Mouse (Mus musculus) embryo, embryonic 11.5 days (tissue): ENCODE measurements around the gene Ttc28.

Experiments
- DNase-seq: peaks from one replicate; pipeline ENCODE4 v3.0.0-alpha.2; 2012; ENCODE audit warnings: low read depth, low spot score

Gene Ttc28

DNA sequence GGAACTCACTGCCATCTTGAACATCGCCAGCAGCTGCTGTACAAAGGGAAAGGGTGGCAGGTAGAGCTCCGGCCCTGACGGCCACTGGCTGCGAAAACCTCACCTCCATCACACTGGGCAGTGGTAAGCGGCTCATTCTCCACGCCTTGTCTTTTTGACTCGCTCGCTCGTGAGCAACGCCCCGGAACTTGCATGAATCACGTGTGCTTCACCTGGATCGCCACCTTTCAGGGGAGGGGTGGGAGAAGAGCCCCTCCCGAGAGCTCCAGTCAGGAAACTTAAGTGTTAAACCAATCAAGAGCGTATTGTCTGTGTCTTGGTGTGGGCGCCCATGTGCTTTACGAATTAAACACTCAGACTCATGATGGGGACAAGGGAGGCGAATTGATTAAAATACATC is 252.0 kb downstream of the Ttc28 start:
- no peak for DNase-seq

- no peak for DNase-seq
Measured at GRCm38 (mm10) chr5:111133150-111133549, 253.5 kb downstream of the Ttc28 start.

GRCm38 (mm10) chr5:111133754-111134153 is 254.2 kb downstream of the Ttc28 start:
- DNase-seq: no peak

DNA sequence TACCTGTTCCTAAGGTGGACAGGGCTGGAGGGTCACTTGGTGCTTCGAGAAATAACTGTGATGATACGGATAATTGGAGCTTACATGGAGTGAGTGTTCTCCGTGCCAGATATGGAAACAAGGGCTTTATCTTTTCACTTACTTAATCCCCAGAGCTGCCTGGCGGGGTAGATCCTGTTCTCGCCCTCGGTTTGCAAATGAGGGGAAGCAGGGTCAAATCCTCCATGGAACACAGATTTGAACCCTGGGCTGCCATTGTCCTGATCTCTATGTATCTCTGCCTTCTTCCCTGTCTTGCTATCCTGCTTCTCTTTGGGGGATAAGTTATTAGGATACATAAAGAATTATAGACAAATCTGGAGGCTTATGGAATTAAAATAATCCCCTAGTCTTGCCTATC is 257.7 kb downstream of the Ttc28 start:
- no peak for DNase-seq

DNA sequence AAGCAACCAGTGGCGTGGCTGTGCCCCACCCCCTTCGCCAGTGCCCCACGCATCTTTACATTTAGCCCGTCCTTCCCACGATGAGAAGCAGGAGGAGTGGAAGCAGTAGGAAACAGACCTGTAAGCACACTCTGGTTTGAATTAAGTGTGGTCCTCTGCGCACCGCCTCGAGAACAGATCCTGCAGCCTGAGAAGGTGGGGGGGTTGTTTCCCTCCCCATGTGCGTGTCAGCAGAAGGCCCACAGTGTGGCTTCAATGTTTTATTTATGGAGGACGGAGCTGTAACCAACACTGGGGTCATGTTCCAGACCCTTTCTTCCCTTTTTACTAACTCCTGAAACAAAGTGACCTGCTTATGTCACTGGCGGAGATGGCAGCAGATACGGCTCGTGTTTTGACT is 258.1 kb downstream of the Ttc28 start:
- DNase-seq: no peak

GRCm38 (mm10) chr5:111138239-111138833 is 258.7 kb downstream of the Ttc28 start:
- DNase-seq: peak; percentile 57

- no peak for DNase-seq
Measured at GRCm38 (mm10) chr5:111138927-111139565, 259.4 kb downstream of the Ttc28 start.

- DNase-seq: no peak
Measured at GRCm38 (mm10) chr5:111139622-111140021, 260.0 kb downstream of the Ttc28 start.

DNA sequence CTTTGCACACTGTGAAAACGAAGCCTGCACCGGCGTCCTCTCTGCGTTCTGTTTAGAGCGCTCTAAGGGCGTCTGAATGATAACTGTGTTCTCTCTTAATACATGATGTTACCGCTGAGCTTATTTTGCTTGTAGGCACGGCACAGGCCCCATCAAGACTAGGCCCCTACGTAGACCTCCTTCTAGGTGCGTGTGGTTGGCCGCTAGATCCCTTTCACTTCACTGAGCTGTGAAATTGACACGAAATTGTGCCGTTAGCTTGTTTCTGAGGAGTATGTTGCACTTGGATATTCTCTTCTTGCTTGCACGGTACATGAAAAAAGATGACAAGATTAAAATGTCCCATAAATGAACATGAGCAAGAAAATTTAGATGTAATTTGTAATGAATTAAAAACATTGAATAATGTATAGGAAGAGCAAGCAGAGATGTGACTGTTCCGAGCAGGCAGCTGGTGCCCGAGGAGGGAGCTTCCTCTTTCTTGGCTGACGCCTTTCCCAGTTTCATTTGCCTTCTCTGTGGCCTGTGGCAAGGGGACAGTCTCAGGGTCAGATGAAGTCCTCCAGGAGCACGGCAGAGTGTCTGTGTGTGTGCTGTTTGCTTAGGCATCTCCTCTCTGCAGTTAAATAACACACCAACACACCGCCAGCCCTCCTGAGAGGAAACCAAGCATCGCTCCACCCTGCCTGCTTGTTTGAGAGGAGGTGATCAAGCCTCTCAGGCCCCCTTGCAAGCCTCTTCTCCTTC is 261.7 kb downstream of the Ttc28 start:
- no peak for DNase-seq

GRCm38 (mm10) chr5:111142837-111143236 is 263.2 kb downstream of the Ttc28 start:
- no peak for DNase-seq

- no peak for DNase-seq
Measured at GRCm38 (mm10) chr5:111144411-111144810, 264.8 kb downstream of the Ttc28 start.

GRCm38 (mm10) chr5:111150581-111150980 is 271.0 kb downstream of the Ttc28 start:
- no peak for DNase-seq

DNA sequence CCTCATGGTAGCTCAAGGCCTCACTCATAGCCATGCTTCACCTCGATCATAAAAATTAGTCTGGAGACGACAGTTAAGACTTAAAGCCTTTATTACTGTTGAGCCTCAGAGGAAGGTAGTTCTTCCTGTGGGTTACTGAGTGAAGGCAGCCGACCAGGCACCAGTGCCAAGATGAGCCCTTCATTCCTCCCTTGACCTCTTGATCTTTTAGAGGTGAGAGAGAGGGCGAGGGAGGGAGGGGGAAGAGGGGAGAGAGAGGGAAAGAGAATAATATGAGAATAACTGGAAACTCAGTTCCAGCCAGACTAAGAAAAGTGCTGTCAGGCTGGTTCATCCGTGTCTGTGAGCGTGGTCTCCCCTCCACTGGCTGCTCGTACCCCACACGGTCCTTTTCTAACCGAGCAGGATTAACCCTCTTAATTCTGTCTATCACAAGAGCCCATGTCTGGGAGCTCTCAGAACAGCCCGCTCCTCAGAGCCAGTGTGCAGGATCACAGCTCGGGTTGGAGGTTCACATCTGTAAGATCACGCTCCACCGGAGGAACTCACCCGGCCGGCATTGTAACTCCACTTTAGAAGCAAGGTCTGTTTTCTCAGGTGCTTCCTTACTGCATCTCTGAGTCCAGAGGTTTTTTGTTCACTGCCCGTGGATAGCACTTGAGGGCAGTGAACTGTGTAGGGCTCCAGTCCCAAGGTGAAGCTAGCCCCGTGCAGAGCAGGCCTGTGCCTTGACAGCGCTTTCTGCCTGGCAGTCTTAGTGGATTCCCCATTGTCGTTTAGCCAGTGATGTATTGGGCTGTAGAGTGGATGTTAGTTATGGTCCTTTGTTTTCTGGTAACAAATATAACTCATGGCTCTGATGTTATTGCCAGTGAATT is 272.5 kb downstream of the Ttc28 start:
- no peak for DNase-seq

GRCm38 (mm10) chr5:111154586-111154985 is 275.0 kb downstream of the Ttc28 start:
- DNase-seq: peak; percentile 54

DNA sequence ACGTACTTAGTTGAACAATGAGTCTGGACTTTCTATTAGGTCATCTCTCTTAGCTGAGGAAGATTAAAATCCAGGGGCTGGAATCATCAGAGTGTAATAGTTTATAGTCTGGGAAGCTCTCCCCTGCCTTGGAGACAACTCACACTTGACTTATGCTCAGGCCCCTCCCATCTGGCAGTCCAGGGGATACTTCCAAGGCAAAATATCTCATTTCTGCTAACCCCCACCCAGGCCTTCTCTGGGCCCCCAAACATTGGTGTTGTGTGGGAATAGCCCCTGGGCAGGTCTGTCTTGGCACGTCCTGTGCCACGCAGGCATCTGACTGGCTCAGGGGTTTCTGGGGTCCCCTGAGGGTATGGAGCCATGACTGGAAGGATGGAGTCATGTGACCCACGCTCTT is 275.7 kb downstream of the Ttc28 start:
- DNase-seq: no peak

DNA sequence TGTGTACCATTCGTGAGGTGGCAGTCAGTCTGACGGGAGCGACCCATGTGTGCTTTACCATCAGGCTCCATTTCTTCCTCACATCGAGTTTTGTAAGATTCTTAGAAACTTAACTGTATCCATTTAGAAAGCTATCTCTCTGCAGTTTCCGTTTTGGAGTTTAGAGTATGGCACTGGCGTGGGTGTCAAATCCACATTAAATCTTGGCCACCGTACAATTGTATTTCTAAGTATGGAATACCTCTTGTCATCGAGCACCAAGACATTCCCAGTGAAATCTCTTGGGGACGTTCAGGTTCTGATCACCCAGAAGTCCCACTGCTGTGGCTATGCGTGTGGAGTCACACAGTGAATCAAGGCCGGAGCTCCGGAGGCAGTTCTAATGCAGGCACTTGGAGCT is 276.3 kb downstream of the Ttc28 start:
- DNase-seq: no peak

- DNase-seq: no peak
Measured at GRCm38 (mm10) chr5:111158266-111158665, 278.7 kb downstream of the Ttc28 start.

- no peak for DNase-seq
Measured at GRCm38 (mm10) chr5:111159628-111160321, 280.2 kb downstream of the Ttc28 start.

DNA sequence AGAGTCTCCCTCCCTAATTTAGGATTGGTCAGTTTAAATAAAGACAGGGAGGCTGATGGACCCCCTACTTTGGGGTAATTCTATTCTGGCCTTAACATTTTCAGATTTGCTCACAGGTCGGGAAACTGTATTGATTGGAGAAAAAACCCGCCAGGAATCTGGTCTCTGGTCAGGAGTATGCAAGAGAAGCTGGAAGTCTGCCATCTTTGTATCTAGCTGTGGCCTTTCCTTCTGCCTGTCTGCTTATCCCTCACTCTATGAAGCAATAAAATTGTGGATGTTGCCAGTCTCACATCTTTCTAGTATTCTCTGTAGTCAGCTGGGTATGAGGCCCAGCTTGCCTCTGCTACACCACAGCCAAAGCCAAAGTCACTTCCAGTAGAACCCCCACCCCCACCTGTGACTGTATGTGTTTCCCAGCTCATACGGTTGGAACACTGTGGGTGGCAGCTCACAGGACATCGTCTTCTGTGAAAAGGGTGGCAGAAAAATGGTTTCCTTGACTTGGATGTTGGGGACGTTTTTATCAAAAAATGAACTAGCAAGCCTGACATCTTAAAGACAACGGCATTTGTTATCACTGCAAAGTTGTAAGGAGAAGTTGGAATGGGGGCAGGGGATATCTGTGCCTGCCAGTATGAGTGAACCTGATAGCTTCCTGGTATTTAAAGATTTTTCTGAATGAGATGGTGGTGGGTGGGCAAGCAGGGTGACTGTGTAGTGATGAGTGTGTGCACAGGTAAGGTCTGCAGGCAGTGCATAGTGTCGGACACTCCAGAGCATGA is 281.7 kb downstream of the Ttc28 start:
- DNase-seq: no peak

GRCm38 (mm10) chr5:111162857-111163256 is 283.3 kb downstream of the Ttc28 start:
- no peak for DNase-seq

- DNase-seq: no peak
Measured at GRCm38 (mm10) chr5:111163377-111163776, 283.8 kb downstream of the Ttc28 start.
